In the genomic region with DNA sequence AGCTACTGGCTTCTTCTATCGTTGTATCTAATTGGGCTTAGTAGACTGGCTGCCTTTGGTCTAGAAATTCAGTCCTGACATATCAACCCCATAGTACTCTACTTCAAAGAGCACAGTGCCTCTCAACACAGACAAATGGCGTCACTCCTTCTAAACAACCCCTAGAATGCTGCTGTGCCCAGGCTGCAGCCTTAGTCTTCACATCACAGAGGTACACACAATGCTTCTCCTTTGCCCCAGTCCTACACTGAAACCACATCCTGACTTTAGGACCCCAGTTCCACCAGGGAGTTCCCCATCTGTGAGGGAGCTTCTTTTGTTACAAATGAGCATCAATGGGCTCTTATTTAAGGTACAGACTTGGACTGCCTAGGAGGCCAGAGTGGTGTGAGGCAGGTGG, we compare ENCODE assay signal across 27 mouse cellular contexts.
DNase-seq lines count a peak whose midpoint lies in the region; ATAC-seq lines count a peak whose summit lies in the region.
"Had no signal": no experiment of that assay in that cellular context is flagged by ENCODE, and none has a peak within 500 bp of the region (broad histone marks: within the 10 kb centered on the region; RNA-seq: fewer than 3 reads in every experiment).

No protein-coding gene starts in this region.

- no peak overlapping the region for H3K4me3 ChIP-seq in intestine, embryonic 14.5 days (ENCODE audit: low read depth, low read length)
- H3K4me3 ChIP-seq in intestine, embryonic 15.5 days (replicated peaks), result no peak overlapping the region
- no peak overlapping the region for H3K4me3 ChIP-seq in forebrain, embryonic 16.5 days (replicated peaks; ENCODE audit: low read length)
- H3K4me3 ChIP-seq: embryonic facial prominence, embryonic 13.5 days; erythroblast, embryonic 14.5 days; forebrain, embryonic 15.5 days; heart, embryonic 15.5 days; liver, embryonic 13.5 days; midbrain, embryonic 15.5 days; myocyte; stomach, embryonic 15.5 days had no signal

- H3K36me3 ChIP-seq in intestine, embryonic 14.5 days (ENCODE audit: control insufficient read depth, insufficient read depth, low read length), result no peaks in the 10 kb centered on the region
- no peaks in the 10 kb centered on the region for H3K36me3 ChIP-seq in intestine, embryonic 15.5 days
- H3K36me3 ChIP-seq in forebrain, embryonic 16.5 days (ENCODE audit: control insufficient read depth, insufficient read depth), result no peaks in the 10 kb centered on the region
- H3K36me3 ChIP-seq: embryonic facial prominence, embryonic 13.5 days; forebrain, embryonic 15.5 days; heart, embryonic 15.5 days; liver, embryonic 13.5 days; midbrain, embryonic 15.5 days; stomach, embryonic 15.5 days had no signal

- ATAC-seq in intestine, embryonic 14.5 days (replicated peaks; ENCODE audit: low FRiP score, low TSS enrichment, low read depth), result no peak
- no peak for ATAC-seq in intestine, embryonic 15.5 days
- peak; percentile 35 for ATAC-seq in inflammation-experienced regulatory T-cells, adult 6 months
- no peak for ATAC-seq in megakaryocyte progenitor cell, adult 5-6 weeks (replicated peaks; ENCODE audit: poor library complexity)
- no peak for ATAC-seq in forebrain, embryonic 16.5 days
- ATAC-seq: forebrain, embryonic 15.5 days; hindbrain, postnatal 0 days; midbrain, embryonic 15.5 days had no signal

- 76% methylated on average over 2 of the region's 2 CpGs for WGBS in intestine, embryonic 14.5 days
- WGBS in intestine, embryonic 15.5 days, result 67% methylated on average over 2 of the region's 2 CpGs
- WGBS in forebrain, embryonic 16.5 days, result 83% methylated on average over 2 of the region's 2 CpGs

- H3K27ac ChIP-seq in intestine, embryonic 14.5 days (ENCODE audit: low read depth), result no peak overlapping the region
- no peak overlapping the region for H3K27ac ChIP-seq in intestine, embryonic 15.5 days
- H3K27ac ChIP-seq in forebrain, embryonic 16.5 days (ENCODE audit: low read length), result no peak overlapping the region
- H3K27ac ChIP-seq: embryonic facial prominence, embryonic 13.5 days; forebrain, embryonic 15.5 days; heart, embryonic 15.5 days; hindbrain, postnatal 0 days; liver, embryonic 13.5 days; midbrain, embryonic 15.5 days; stomach, embryonic 15.5 days had no signal

- H3K4me1 ChIP-seq in intestine, embryonic 14.5 days (replicated peaks; ENCODE audit: control insufficient read depth, insufficient read depth, low read length), result peaks cover 10% of the 10 kb centered on the region
- no peaks in the 10 kb centered on the region; the same call in 1 of the 2 replicates for H3K4me1 ChIP-seq in intestine, embryonic 15.5 days (replicated peaks)
- H3K4me1 ChIP-seq in forebrain, embryonic 16.5 days (replicated peaks; ENCODE audit: control insufficient read depth, insufficient read depth, low read length), result peaks cover 36% of the 10 kb centered on the region
- H3K4me1 ChIP-seq: liver, embryonic 13.5 days; stomach, embryonic 15.5 days had no signal

- DNase-seq in intestine, embryonic 14.5 days (ENCODE audit: low spot score), result peak; percentile 33
- peak; percentile 17 to 18 for DNase-seq in thymus, postnatal 10 days (ENCODE audit: low spot score in 2 of 2)
- DNase-seq in kidney, postnatal 25 days, result no peak
- DNase-seq: B cell, adult 2 months; cerebellum, adult 11-12 months; cerebellum, postnatal 25 days; embryo, embryonic 11 days; gastrocnemius, postnatal 14 days; kidney, adult 18-20 months; layer of hippocampus, adult 9-11 months; liver, embryonic 13.5 days; lung, adult 2 months; lung, postnatal 36 days; right cerebral cortex, adult 18-20 months; right cerebral cortex, postnatal 4 days had no signal

- no peak overlapping the region for H3K9ac ChIP-seq in intestine, embryonic 14.5 days (ENCODE audit: low read length)
- H3K9ac ChIP-seq in intestine, embryonic 15.5 days, result no peak overlapping the region
- no peak overlapping the region for H3K9ac ChIP-seq in forebrain, embryonic 16.5 days (replicated peaks; ENCODE audit: low read depth, low read length)
- H3K9ac ChIP-seq: embryonic facial prominence, embryonic 13.5 days; forebrain, embryonic 15.5 days; heart, embryonic 15.5 days; liver, embryonic 13.5 days; midbrain, embryonic 15.5 days; stomach, embryonic 15.5 days had no signal

- H3K4me2 ChIP-seq in intestine, embryonic 14.5 days (ENCODE audit: low read length), result no peak overlapping the region
- H3K4me2 ChIP-seq in intestine, embryonic 15.5 days (replicated peaks), result no peak overlapping the region
- no peak overlapping the region for H3K4me2 ChIP-seq in forebrain, embryonic 16.5 days (ENCODE audit: low read length)
- H3K4me2 ChIP-seq: embryonic facial prominence, embryonic 13.5 days; forebrain, embryonic 15.5 days; heart, embryonic 15.5 days; liver, embryonic 13.5 days; midbrain, embryonic 15.5 days; stomach, embryonic 15.5 days had no signal

- H3K27me3 ChIP-seq in intestine, embryonic 14.5 days (replicated peaks; ENCODE audit: control insufficient read depth, insufficient read depth, low read length), result 0 out of 2 replicates have a peak, but pooled peaks cover 5% of the 10 kb centered on the region
- H3K27me3 ChIP-seq in intestine, embryonic 15.5 days (replicated peaks), result no peaks in the 10 kb centered on the region
- no peaks in the 10 kb centered on the region for H3K27me3 ChIP-seq in forebrain, embryonic 16.5 days (replicated peaks; ENCODE audit: control insufficient read depth, insufficient read depth, low read length)
- H3K27me3 ChIP-seq: forebrain, embryonic 15.5 days; heart, embryonic 15.5 days had no signal

- H3K9me3 ChIP-seq in intestine, embryonic 14.5 days (ENCODE audit: control insufficient read depth, low read length), result no peaks in the 10 kb centered on the region
- H3K9me3 ChIP-seq in intestine, embryonic 15.5 days, result no peaks in the 10 kb centered on the region
- no peaks in the 10 kb centered on the region for H3K9me3 ChIP-seq in forebrain, embryonic 16.5 days (ENCODE audit: control insufficient read depth, low read length)
- H3K9me3 ChIP-seq: embryonic facial prominence, embryonic 13.5 days; forebrain, embryonic 15.5 days; heart, embryonic 15.5 days; liver, embryonic 13.5 days; midbrain, embryonic 15.5 days; stomach, embryonic 15.5 days had no signal

Comparison
In these comparisons a context has a peak if more than half of its experiments do, and no peak if none do; other contexts are left out.
1. DNase-seq: peak in intestine, embryonic 14.5 days (single experiment) and thymus, postnatal 10 days (2 of 2); none in kidney, postnatal 25 days (0 of 2).